Mouse (Mus musculus) lung, postnatal 10 days (tissue): ENCODE measurements around the gene Disp1.

Experiments
- DNase-seq: peaks from one replicate; pipeline ENCODE4 v3.0.0; 2021

Disp1 gene

DNA sequence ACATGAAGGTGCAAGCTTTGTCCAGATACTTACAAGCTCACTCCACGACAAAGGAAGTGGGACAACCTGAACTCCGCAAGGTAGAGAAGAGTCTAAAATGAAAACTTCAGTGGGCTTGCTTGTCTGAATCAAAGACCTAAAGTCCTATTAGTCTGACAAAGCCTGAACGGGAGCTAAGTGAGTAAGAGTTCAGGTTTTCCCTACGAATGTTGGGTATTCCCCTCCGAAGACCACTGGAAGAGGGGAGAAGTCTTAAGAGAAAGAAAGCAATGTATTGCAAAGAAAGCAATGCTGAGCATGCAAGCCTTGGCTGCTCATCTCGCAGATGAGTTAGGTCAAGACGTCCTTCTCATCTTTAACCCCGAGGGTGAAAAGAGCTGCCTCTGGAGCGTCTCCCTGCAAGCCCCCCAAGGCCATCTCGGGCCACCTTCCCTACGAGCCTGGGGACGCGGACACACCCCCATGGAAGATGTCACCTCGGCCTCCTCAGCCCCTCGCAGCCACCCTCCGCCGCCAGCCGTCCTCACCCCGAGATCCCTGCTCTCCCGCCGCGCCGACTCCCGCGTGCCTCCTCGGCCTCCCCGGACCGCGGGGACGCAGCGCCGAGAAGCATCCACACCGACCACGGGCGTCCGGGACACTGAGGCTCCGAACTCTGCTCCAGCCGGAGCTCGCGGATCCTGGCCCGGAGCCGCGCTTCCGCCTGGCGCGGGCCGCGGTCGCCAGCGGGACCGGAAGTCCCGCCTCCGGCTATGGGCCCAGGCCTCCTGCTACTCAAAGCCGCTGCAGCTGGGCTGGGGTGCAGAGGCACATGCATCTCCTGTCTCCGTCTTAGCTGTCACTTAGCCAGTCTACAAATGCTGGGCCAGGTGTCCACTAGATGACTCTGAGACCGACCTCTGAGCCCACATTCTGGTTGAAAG, at the start of gene Disp1:
Disp1 (minus strand) TSS at position 727 of the 923 bp plus-strand sequence.
- DNase-seq, result peak; percentile 76

DNA sequence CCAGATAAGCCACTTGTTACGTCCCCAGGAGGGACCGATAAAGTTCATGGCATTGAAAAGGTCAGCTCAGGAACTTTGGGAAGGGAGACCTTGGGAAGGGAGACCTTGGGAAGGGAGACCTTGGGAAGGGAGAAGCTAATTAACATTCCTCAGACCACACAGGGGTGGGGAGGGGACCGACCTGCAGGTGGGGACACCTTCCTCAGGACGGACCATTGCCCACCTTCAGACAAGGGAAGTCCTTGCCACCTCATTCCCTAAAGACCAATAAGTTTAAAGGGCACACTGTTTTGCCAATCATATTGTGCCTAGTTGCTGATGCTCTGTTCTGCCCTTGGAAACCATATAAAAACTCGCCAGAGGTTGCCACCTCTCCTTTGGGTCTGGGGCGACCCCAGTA, 46.3 kb upstream of the Disp1 start:
- DNase-seq, result no peak

DNA sequence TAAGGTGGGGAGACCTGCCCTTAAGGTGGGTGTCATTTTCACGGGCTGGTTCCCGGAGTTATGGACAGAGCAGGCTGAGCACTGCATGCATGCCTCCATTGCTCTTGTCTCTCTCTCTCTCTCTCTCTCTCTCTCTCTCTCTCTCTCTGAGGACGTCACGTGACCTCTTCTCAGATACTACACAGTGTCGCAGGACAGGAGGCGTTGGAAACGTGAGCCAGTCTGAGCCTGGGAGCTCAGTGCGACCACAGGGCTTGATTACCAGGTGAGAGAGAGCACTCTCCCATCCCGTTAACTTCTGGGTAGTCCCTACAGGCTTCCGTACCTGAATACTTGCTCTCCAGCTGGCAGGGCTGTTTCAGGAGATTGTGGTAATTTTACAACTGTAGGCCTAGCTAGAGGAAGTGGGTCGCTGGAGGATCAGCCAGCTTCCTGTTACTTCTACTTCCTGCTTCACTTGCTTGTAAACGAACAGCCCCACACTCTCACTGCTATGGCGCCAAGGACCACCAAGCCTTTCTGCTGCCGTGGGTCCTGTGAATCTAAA, 44.7 kb upstream of the Disp1 start:
- DNase-seq, result no peak

DNA sequence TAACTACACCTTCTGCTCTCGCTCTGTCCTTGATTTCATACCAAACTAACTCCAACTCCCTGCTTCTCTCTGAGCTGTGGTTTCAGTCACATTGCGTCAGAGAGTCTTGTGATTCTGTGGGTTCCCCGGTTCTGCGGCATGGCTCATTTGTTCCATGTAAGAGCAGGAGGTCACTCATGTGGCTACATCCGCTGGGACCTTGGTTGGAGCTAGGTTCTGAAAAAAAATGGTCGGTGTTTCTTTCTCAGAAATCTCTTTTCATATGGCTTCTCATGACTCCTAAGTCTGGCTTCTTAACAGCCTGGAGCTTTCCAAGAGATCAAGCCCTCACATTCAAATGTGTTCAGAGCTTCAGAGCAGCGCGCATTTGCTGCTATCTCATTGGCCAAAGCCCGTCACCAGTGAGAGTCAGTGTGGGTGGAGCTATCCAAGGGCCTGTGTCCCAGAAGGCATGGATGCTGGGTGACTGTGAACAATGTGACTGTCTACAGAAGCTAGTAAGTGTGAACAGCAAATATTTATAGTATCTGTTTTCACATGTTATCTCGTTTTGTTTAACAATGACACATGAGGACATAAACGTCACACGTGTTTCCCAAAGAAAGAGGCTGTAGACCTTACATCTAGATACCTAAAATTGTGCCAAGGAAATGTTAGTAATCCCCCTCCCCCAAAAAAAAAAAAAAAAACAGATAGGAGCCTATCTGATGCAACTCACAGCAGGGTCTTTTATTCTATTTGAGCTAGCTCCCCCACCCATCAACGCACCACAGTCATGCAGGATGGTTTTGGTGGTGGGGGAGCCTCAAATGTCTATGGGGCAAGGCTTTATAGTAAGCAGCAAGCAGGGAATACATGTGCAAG, 43.1 kb upstream of the Disp1 start:
- peak; percentile 23 for DNase-seq

DNA sequence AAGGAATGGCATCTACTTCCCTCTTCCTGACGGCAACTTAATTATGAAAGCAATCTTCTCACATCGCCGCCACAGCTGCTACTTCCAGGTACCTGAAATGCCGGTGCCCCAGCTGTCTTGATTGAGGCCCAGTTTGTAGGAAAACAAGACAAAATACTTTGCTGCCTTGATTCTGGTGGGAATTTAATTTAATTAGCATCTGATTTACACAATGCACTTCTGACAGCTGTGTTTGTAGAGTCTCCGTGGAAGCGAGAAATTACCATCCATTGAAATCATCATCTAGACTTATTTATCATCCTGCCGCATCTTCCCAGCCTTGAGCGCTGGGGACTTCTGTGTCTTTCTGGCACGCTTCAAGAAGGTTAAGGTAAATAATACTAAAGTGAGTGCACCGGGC, 31.3 kb upstream of the Disp1 start:
- DNase-seq, result no peak

DNA sequence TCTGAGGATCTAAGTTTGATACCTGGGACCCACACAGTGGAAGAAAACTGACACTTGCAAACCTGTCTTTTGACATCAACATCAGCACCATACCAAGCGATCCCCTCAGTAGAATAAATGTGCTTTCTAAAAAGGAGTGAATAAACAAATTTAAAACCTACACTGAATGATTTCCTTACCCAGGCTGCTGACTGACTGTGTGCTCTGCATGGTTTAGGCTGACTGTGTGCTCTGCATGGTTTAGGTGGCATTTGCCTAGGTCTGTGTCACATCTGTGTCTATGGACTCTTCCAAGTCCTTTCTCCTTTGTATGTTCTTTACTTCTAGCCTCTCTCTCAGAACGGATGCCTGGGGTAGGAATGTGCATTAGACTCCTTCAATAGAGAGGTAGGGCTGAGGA, 30.5 kb upstream of the Disp1 start:
- DNase-seq, result no peak

DNA sequence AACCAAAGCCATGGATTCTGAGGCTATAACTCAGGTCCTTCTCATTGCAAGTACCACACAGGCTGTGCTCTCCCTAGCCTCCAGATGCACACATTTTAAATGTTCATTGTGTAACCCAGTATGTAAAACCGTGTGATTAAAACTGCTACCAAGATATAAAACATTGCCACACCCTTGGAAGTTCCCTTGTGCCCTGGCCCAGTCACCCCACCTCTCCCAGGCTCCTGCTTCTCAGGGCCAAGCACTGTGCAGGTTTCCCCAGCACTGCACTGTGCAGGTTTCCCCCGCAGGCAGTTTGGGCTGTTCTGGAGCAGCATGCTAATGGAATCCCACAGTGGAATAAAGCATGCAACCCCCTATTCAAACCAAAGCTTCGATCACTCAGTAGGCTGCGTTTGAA, 29.3 kb upstream of the Disp1 start:
- DNase-seq, result no peak

DNA sequence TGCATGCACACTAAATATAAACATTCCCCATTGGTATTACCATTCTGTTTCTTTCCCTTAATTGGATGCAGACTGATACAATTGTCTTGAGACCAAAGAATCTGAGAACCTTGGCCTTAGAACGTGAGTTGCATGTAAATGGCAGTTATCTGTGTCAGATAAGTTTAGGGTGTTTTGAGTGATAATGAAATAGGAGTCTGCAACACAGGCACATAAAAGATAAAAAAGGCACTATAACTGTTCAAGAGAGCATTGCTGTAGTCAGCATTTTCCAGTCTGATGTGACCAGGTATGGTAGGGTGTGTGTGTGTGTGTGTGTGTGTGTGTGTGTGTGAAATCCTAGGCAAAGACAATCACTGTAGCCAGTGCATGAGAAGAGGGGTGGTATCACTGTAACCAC, 26.8 kb upstream of the Disp1 start:
- DNase-seq, result no peak

DNA sequence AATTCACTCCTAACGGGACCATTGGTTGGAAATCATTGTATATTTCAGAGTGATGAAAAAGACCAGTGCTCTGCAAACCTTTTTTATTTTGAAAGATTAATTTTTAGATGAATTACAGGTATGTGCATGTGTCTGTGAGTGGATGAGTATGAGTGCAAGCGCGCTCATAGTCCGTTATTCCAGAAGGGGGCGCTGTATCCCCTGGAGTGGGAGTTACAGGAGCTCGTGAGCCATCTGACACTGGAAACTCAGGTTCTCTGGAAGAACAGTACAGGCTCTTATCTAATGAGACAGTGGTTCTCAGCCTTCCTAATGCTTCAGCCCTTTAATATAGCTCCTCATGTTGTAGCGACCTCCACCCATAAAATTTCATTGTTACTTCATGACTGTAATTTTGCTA, 22.0 kb upstream of the Disp1 start:
- no peak for DNase-seq

DNA sequence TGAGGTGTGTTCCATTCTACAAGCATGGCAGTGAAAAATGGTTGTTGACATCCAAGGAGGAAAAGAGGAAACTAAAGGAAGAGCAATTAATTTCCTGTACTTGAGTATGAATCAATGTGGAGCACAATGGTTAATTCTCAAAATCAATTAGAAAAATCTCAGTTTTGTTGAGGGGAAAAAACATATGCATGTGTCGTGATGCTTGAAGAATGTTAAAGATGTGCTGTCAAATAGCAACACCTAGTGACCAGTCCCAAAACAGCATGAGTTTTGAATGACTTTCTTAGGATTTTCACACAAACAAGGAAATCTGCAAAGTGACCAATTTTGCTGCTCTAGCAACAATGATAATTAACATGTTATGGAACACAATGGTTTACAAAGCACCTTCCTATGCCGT, 16.6 kb upstream of the Disp1 start:
- DNase-seq, result peak; percentile 54

DNA sequence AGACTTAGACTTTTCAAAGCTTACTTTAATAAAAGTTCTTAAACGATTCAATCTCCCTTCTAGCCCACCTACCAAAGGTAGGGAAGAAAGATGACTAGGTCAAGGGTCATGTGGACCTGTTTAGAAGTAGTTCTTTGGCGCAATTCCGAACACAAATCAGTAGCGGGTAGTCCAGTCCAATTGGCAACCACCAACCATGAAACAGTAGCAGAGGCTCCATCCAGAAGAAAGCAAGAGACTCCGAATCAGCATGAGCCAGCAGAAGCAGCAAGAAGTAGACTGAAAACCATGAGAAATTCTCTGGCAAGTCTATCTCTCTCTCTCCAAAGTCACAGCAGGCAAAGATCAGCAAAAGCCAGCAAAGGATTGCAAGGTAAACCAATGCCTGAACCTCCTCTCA, 15.1 kb upstream of the Disp1 start:
- DNase-seq, result no peak

DNA sequence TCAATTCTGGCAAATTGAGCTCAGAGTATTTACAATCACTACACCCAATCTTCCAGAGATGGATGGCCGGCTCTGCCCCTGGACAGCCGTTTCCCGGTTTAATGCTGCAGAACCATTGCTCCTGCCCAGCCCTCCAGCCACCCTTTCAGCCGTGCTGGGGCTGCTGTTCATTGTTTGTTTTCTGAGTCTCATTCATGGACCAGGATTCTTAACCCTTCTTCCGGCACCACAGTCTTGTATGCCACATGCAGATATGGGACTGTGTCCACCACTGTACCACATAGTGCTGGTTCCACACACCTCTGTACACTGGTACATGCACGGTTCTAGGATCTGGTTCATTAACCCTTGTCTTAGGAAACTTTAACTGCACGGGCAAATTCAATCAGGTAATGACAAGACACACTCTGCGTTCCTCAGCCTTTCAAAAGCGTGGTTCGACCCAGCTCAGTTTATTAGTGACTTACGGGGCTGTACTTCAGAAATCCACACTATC, 12.4 kb upstream of the Disp1 start:
- DNase-seq, result no peak

DNA sequence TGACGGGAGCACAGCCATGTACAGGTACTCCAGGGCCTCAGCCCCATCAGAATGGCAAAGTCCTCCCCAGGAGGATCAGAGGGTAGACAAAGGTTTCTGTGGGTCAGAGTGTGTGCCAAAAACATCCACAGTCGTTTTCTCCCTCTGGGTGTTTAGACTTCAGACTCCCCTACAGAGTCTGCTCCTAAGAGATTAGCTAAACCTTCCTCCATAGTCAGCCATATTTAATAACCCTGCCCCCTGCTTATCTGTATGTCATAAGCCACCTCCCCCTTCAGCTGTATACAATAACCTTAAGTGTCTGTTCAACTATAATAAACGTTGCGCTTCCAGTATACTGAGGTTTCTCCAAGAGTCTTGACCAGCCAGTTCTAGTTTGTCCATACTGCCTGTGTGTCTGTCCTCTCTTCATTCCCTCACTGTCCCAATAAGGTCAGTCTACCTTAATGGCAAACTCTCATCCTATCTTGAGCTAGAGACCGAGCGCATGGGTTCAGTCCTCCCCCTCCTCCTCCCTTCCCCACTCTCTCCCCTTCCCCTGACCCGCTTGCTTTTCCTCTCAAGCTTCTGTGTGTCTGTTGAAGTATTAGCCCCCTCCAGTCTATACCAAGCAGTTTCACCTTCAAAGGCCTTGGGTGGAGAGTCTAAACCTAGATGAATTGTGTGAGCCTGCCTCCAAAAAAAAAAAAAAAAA, 11.8 kb upstream of the Disp1 start:
- no peak for DNase-seq

DNA sequence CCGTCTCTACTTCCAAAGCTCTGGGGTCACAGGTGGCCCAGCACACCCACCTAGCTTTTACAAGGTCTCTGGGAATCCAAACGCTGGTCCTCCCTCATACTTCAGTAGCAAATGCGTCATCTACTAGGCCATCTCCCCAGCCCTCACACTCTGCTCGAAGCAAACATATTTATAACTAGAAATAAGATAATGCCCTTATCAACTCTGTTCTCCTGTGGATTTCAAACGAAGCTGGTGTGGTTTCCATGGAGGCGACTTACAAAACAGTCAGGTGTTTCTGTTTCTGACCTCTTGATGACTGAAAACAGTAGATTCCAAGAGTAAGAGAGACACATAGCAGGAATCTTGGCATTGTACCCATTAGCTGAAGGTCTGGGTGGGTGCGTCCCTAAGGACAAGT, 6.1 kb upstream of the Disp1 start:
- no peak for DNase-seq

DNA sequence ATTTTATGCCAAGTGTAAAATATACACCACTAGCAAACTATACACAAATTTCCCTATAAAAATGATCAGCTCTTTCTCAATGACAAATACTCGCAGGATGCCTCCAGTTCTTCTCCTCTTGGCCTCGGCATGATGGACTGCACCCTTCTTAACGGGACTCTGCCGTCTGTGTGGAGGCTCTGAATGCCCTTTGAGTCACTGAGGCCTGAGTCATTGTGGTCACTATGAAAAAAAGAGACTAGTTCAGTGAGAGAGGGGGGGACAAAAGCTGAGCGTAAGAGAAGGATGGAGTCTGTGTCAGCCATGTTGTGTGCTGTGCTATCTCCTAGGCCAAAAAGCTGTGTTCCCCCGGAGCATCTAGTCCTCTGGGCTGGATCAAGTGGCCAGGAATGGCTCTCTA, 2.3 kb downstream of the Disp1 start:
- DNase-seq, result no peak

DNA sequence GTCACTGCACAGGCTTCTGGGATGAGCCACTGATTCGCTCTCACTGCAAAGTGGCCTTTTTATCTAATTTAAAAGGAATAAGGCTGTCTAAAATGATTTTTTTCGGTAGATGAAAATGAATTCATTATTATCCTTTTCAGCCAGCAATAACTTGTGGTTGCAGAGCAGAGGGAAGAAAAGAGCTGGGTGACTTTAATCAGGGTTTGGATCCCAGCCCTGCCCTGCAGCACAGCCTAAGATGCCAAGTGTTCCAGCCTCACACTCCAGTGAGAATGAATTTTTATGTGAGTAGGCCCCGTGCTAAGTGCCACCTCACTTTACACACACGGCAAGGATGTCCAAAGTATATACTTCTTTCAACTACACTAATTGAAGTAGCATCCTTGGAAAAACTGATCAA, 4.6 kb downstream of the Disp1 start:
- DNase-seq, result no peak

DNA sequence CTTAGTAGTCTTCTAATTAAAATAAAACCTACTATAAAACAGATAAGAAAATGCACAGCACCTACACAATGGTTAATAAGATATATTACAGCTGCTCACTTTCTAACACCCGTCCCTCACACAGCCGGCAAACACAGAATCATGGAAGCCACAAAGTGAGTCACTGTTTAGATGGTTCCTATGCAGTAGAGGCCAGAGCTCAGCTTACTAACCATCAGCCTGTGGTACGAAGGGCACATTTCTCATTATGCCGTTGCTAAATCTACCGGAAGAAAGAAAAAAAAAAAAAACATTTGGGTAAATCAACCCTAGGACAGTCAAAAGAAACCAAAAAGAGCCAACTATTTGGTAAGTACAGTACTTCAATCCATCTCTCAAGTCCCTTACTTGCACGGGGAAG, 5.6 kb downstream of the Disp1 start:
- DNase-seq, result no peak

DNA sequence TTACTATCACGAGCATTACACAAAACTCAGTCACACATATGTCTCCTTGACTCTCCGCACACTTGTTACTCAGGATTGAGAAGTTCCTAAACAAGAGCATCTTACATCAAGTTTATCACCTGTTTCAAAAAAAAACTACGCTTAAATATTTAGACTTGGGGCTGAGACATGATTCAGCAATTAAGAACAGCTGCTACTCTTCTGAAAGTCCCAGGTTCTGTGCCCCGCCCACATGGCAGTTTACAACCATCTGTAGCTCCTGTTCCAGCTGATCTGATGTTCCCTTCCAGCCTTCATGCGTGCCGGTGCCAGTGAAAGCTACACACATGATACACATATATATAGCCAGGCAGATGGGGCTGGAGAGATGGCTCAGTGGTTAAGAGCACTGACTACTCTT, 7.5 kb downstream of the Disp1 start:
- DNase-seq, result no peak

DNA sequence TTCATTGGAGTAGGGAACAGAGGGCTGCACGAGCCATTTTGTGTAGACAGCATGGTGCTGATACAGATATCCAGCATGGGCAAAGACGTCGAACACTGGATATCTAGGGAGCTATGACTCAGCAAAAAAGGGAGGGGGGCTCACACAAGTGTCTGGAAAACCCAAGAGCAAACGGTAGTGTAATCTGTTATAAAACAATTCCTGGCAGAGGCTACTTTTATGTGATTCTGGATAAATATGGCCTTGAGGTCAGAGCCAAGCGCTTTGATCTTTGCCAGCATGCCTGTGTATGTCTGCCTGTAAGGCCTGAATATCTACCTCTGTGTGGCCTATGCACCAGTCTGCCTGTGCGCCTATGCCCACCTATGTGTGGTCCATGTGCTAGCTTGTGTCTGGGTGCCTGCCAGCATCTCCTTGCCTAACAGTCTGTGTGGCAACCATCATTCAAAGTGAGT, 8.5 kb downstream of the Disp1 start:
- no peak for DNase-seq

DNA sequence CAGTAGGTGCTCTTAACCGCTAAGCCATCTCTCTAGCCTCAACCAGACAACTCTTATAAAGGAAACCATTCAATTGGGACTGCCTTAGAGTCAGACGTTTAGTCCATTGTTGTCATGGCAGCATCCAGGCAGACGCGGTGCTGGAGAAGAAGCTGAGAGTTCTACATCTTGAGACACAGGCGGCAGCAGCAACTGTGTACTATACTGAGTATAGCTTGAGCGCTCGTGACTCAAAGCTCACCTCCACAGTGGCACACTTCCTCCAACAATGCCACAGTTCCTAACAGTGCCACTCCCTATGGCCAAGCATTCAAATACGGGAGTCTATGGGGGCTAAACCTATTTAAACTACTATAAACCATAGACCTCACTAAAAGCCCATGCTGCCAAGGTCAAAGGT, 11.2 kb downstream of the Disp1 start:
- DNase-seq, result no peak

DNA sequence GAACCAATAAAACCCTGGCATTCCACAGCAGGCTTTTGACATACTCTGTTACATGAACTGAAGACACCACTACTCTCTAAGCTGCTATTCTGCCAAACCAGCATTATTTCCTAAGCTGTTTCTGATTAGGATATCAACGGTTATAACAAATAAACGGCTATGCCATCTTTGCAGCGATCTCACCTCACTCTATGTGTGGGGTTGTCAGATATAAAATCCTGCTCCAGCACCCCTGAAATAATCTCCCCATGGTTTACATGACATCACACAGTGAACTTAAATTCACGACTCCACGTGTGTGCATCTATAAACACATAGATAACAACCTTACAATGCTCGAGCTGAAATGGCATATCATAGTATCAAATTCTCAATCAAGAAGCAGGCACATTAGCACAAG, 13.7 kb downstream of the Disp1 start:
- DNase-seq, result no peak

DNA sequence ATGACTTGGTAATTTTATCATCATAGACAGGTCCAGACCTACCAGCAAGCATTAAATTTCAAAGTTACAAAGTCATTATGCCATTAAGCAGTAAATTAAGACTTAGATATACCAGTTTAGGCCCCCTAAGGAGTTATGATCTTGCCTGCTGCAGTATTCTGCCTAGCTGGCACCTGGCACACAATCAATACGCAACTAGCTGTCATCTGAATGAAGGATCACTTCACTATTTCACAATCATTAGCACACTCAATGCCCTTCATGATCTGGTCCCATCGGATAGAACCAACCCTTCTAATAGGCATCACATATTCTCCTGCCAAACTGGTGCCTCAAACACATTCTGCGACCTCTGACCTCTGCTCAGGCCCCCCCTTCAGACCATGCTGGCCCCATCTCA, 14.2 kb downstream of the Disp1 start:
- no peak for DNase-seq

DNA sequence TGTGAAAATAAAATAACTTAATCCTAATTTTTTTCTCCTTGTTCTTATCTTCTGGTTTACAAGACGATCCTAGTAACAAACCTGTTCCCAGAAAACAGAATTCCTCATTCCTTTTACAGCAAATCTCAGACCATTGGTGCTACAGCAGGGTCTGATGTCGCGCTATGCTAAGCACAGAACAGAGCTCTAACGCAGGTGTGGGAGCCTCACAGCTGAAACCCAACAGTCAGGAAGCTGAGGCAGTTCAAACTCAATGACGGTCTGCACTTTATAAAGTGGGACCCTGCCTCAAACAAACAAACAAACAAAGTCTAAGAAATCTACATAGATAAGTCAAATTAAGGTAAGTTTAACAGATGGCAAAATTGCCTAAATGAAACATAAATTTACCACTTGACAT, 20.4 kb downstream of the Disp1 start:
- no peak for DNase-seq
